Mouse (Mus musculus): ENCODE results near the gene Mast3.

DNA sequence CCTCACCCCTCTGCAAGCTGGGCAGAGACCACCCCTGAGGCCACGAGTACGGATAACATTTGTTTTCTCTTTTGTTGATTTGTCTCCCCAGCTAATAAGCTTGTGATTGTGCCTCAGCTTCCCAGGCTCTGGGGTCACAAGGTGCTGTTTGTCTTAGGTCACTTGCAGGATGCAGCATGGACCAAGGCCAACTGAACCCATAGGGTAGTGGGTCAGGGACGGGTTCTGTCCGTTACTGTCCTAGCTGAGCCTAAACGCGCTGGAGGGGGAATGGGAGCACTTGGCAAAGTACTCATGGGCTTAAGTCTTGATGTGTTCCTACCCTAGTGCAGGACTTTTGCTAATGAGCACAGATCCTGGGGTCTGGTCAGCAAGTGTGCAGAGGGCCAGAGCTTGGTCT, 37.4 kb downstream of the Mast3 start:
- TF ChIP-seq CTCF (IDR thresholded peaks at IDR 0.05; ENCODE audit: control insufficient read depth, insufficient read depth, insufficient read length) (no peak), CEBPB (IDR thresholded peaks at IDR 0.05; ENCODE audit: low read depth) (no peak), MYOD1 (IDR thresholded peaks at IDR 0.05; ENCODE audit: control insufficient read depth, insufficient read length, low read depth) (no peak), MYOG (IDR thresholded peaks at IDR 0.05; ENCODE audit: control insufficient read depth, extremely low read depth, insufficient read length) (no peak), USF1 (IDR thresholded peaks at IDR 0.05; ENCODE audit: low read depth) (no peak)
